Mouse (Mus musculus): ENCODE data around the gene Pik3r5. TPM values are rescaled to one million over a fixed set of nuclear protein-coding genes. Genes with fewer than 3 reads are reported as not detected.

Gene Pik3r5
- polyA plus RNA-seq, 1 experiment from 2014 or later: 5.7 TPM

DNA sequence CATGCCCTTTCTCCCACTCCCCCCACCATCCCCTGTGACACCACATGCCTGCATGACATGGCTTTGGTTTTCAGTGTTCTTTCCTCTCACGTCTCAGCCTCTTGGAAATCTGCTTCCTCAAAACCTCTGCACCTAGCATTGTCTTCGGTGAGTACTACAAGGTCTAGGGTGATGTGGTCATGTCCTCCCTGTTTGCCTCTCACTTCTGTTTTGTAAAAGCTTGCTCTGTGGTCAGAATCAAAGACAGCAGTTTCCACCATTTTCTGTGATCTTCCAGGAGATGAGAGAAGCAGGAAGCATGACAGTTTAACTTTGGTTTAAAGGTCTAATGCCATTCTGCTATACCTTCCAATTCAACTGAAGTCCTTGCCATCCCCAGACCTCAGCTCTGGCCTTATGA lies 15.3 kb downstream of the Pik3r5 start:
- no peak for DNase-seq (ENCODE audit: low read depth, low spot score)
- H3K27me3 ChIP-seq: no peaks in the 10 kb centered on the region
- no peak for TF ChIP-seq CTCF (IDR thresholded peaks at IDR 0.05)
- ChIA-PET POLR2A (no interaction called here), CTCF (interaction anchor here (1.5 kb wide), 1 partner anchor 10 kb away, joined by 3 read pairs; no protein-coding TSS in a partner anchor)
- in situ Hi-C loops (cut with MboI; ENCODE audit: low pct_unique_long_range_greater_than_20kb): no loop called here
- no peak for ATAC-seq

DNA sequence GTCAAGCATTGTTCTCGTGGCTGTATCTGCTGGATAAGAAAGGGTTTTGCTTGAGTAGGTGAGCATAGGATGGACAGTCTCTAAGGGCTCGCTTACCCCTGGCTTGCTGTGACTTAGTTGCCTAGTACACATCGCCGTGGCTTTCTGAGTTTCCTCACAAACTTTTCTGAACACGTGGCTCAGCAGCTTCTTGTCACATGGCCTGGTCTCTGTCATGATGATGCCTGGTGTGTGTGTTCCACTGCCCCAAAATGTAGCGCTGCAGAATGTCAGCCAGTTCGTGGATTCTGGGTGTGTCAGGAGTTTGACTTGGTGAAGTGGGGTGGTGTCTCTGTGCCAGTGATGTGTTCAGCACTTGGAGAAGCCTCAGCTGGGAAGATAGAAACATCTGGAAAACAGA lies 16.4 kb downstream of the Pik3r5 start:
- ChIA-PET POLR2A (no interaction called here), CTCF (interaction anchor here (1.5 kb wide), 1 partner anchor 9 kb away, joined by 3 read pairs; no protein-coding TSS in a partner anchor)
- DNase-seq (ENCODE audit: low read depth, low spot score) (no peak), ATAC-seq (no peak)
- no peaks in the 10 kb centered on the region for H3K27me3 ChIP-seq
- in situ Hi-C loops (cut with MboI; ENCODE audit: low pct_unique_long_range_greater_than_20kb): no loop called here
- TF ChIP-seq CTCF (IDR thresholded peaks at IDR 0.05): no peak

DNA sequence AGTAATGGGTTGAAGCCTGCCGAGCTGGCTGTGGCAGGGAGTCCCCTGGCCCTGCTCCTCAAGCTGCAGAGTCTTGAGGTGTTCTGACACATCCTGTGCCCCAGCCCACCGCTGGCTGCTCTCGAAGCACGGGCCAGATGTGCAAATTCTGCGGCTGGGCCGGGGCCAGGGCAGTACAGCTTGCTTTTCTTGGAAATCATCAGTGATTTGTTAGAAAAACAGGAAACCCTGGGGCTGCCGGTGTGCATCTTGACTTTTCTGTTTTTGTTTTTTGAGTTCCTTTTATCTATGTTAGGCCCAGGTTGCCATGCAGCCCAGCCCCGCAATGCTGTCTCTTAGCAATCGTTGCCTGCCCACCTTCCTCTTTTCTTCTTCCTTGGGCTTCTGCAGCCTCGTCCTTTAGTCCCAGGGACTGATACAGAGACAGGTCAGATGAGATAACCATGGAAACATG lies 19.4 kb downstream of the Pik3r5 start:
- CTCF ChIA-PET: interaction anchor here (1.3 kb wide), 1 partner anchor 33 kb away, joined by 3 read pairs; no protein-coding TSS in a partner anchor
- H3K27me3 ChIP-seq: no peaks in the 10 kb centered on the region
- TF ChIP-seq CTCF (IDR thresholded peaks at IDR 0.05): no peak
- DNase-seq (ENCODE audit: low read depth, low spot score) (no peak), ATAC-seq (no peak)
- in situ Hi-C loops (cut with MboI; ENCODE audit: low pct_unique_long_range_greater_than_20kb): no loop called here
- POLR2A ChIA-PET: no interaction called here

DNA sequence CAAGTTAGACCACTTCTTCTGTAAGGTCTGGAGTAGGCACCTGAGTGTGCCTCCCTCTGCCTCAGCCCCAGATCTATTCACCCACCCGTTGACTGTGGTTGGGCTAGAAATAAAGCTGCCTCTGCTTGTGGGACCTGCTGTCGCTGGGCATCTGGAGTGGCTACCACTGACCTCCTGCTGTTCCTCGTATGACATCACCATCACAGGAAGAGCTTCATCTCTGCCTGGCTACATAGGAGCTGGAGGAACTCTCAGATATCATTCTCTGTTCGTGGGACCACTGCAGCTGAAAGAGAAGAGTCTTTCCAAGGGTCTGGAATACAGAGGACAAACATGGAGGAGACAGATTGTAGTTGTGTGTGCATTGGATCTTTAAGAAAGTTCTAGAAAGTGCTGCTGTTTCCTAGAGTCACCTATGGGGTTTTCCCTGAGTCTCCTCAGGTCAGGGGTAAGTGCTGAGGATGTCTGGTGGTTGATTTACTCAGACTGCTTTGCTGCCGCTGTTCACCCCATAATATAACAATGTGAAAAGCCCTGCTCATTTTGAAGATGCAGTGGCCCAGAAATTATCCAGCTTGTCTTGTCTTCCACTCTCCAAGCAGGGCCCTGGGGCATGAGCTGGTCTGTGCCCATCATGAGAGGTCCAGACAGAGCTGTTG lies 20.0 kb downstream of the Pik3r5 start:
- CTCF ChIA-PET: interaction anchor here (1.3 kb wide), 1 partner anchor 33 kb away, joined by 3 read pairs; no protein-coding TSS in a partner anchor
- DNase-seq (ENCODE audit: low read depth, low spot score): no peak

DNA sequence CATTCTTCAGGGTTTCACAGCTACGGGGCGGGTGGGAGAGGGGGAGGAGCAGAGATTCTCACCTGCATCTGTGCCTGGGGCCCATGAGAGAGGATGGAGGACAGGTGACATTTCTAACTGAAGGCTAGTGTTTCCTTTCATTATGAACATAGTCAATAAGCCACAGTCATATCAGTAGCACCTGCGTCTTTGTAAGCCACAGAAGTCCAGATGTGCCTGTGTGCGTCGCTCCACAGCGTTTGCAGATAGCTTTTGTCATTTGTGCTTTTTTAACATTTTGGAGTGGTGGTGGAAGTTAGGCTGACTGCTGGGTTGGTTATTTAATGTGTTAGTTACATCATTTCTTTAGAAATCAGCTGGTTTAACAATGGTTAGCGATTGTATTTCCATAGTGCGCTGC lies 20.8 kb downstream of the Pik3r5 start:
- in situ Hi-C loops (cut with MboI; ENCODE audit: low pct_unique_long_range_greater_than_20kb): no loop called here
- H3K27me3 ChIP-seq: no peaks in the 10 kb centered on the region
- POLR2A ChIA-PET: no interaction called here
- no peak for TF ChIP-seq CTCF (IDR thresholded peaks at IDR 0.05)
- CTCF ChIA-PET: interaction anchor here (1.3 kb wide), 1 partner anchor 32 kb away, joined by 3 read pairs; no protein-coding TSS in a partner anchor
- DNase-seq (ENCODE audit: low read depth, low spot score) (no peak), ATAC-seq (no peak)

More for the DNA sequence above, 20.0 kb downstream of the Pik3r5 start:
- no peak for TF ChIP-seq CTCF (IDR thresholded peaks at IDR 0.05)
- in situ Hi-C loops (cut with MboI; ENCODE audit: low pct_unique_long_range_greater_than_20kb): no loop called here
- POLR2A ChIA-PET: no interaction called here
- H3K27me3 ChIP-seq: no peaks in the 10 kb centered on the region
- no peak for ATAC-seq

DNA sequence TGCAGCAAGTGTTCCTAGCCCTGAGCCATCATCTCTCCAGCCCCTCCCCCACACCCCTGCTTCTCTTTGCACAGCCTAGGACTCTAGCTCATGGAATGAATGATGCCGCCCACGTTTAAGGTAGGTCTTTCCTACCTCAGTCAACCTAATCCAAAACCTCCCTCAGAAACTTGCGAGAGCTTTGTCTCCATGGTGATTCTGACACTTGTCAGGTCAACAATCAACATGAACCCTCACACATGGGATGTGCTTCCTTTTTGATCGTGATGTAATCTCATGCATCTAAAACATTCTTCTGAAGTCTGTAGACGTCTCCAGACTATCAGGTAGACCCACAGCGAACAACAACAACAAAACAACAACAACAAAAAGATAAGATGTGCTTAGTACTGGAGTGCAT lies 21.4 kb downstream of the Pik3r5 start:
- in situ Hi-C loops (cut with MboI; ENCODE audit: low pct_unique_long_range_greater_than_20kb): no loop called here
- no peak for DNase-seq (ENCODE audit: low read depth, low spot score)
- TF ChIP-seq CTCF (IDR thresholded peaks at IDR 0.05): no peak
- no peak for ATAC-seq
- H3K27me3 ChIP-seq: no peaks in the 10 kb centered on the region
- POLR2A ChIA-PET: no interaction called here
- CTCF ChIA-PET: no interaction called here

DNA sequence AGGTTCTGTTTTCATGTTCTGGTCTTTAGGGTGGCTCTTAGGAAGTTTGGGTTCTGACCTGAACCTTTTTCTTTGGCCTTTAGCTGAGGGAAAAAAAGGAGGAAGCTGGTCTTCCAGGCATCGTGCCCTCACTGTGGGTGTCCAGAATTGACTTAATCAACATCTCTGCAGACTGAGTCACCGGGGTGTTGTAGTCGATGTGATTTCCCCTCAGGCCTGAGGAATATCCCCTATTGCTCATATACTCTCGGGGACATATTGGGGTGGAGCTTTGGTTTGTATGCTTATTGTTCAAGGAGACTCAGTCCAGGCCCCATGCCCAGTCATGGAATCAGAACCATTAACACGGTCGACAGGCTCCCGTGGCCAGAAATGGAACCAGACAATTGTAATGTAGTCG lies 26.2 kb downstream of the Pik3r5 start:
- TF ChIP-seq CTCF (IDR thresholded peaks at IDR 0.05): no peak
- POLR2A ChIA-PET: interaction anchor here (0.7 kb wide), 1 partner anchor 305 kb away, joined by 4 read pairs; no protein-coding TSS in a partner anchor
- peak; percentile 35 for ATAC-seq
- no peaks in the 10 kb centered on the region for H3K27me3 ChIP-seq
- in situ Hi-C loops (cut with MboI; ENCODE audit: low pct_unique_long_range_greater_than_20kb): no loop called here
- peak; percentile 73 for DNase-seq (ENCODE audit: low read depth, low spot score)
- CTCF ChIA-PET: interaction anchor here (1.5 kb wide), 1 partner anchor 10 kb away, joined by 3 read pairs; no protein-coding TSS in a partner anchor

DNA sequence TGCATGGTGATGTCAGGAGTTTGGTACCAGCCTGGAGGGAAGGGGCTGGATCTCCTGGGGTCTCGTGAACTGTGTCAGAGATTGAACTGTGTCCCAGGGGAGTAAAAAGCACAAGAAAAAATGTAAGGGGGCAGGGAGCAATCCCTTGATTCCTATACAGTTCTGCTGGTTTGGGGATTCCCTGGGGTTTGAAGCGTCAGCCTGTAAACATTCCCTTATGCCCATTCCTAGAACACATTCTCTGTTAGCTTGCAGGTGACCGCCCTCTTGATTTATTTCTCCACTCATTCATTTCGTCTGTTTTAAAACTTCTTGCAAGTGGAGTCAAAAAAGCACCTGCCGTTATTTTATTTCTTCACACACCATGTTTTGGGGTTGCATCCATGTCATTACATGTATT lies 27.1 kb downstream of the Pik3r5 start:
- CTCF ChIA-PET: no interaction called here
- H3K27me3 ChIP-seq: no peaks in the 10 kb centered on the region
- TF ChIP-seq CTCF (IDR thresholded peaks at IDR 0.05): no peak
- DNase-seq (ENCODE audit: low read depth, low spot score) (no peak), ATAC-seq (no peak)
- POLR2A ChIA-PET: interaction anchor here (0.7 kb wide), 1 partner anchor 304 kb away, joined by 4 read pairs; no protein-coding TSS in a partner anchor
- in situ Hi-C loops (cut with MboI; ENCODE audit: low pct_unique_long_range_greater_than_20kb): no loop called here

DNA sequence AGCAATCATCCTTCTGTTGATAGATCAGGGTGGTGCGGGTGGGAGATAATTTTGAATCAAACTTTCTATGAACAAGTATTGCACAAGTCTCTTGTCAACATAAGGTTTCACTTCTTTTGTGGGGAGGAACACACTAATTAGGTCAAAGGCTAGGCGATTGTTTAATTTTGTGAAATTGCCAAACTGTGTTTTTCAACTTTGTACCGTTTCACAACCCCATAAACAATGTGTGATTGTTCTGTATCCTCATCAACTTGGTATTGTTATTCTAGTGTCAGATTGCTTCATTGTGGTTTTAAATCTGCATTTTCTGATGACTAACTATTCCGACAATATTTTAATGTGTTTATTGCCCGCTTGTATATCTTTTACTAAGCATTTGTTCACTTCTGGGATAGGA lies 27.6 kb downstream of the Pik3r5 start:
- H3K27me3 ChIP-seq: no peaks in the 10 kb centered on the region
- ATAC-seq (no peak), DNase-seq (ENCODE audit: low read depth, low spot score) (peak; percentile 33)
- CTCF ChIA-PET: no interaction called here
- POLR2A ChIA-PET: no interaction called here
- no peak for TF ChIP-seq CTCF (IDR thresholded peaks at IDR 0.05)
- in situ Hi-C loops (cut with MboI; ENCODE audit: low pct_unique_long_range_greater_than_20kb): no loop called here

DNA sequence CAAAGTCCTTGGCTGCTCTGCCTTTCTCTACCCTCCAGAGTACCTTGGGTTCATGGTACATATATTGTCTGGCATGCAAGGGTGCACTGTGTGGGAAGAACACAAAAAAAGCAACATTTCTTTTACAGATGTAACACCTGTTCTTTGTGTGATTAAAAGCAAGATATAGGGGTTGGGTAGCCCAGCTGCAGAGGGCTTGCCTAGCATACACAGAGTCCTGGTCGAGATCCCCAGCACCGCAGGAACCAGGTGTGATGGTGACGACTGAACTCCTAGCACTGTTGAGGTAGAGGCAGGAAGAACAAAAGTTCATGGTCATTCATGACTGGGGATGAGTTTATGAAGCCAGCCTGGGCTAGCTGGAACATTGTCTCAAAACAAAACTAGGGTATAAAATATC lies 30.8 kb downstream of the Pik3r5 start:
- no peak for TF ChIP-seq CTCF (IDR thresholded peaks at IDR 0.05)
- POLR2A ChIA-PET: no interaction called here
- CTCF ChIA-PET: no interaction called here
- H3K27me3 ChIP-seq: no peaks in the 10 kb centered on the region
- DNase-seq (ENCODE audit: low read depth, low spot score) (no peak), ATAC-seq (no peak)
- in situ Hi-C loops (cut with MboI; ENCODE audit: low pct_unique_long_range_greater_than_20kb): no loop called here

DNA sequence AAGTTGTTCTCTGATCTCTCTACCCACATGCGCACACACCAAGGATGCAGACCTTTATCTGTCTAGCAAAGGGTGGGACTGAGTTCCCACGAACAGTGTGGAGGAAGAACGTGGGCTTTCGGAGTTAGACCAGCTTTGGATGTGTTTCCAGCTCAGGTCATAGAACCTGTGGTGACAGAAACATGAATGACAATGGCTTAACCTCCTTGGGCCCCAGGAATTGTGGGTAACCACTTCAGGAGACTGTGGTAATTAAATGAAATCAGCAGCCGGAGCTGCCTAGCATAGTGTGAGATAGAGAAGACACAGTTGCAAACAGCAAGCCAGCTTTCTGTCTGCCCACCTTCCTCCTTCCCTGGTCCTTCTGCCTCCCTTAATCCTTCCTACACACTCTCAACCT lies 32.3 kb downstream of the Pik3r5 start:
- in situ Hi-C loops (cut with MboI; ENCODE audit: low pct_unique_long_range_greater_than_20kb): no loop called here
- no peaks in the 10 kb centered on the region for H3K27me3 ChIP-seq
- DNase-seq (ENCODE audit: low read depth, low spot score) (no peak), ATAC-seq (no peak)
- POLR2A ChIA-PET: no interaction called here
- CTCF ChIA-PET: no interaction called here
- TF ChIP-seq CTCF (IDR thresholded peaks at IDR 0.05): no peak

DNA sequence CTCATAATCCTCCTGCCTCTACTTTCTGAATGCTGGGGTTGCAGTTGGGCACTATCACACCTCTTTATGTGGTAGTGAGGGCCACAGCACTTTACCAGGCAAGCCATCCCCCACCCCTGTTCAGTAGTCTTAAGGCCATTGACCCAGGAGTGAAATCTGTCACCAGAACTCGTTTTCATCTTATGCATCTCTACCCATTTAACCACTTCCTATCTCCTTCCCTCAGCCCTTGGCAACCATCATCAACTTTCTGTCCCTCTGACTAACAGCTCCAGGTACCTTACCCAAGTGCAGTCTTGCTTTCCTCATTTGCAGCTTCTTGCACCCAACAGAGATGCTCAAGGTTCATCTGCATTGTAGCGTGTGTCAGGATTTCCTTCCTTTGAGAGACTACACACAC lies 33.2 kb downstream of the Pik3r5 start:
- CTCF ChIA-PET: no interaction called here
- in situ Hi-C loops (cut with MboI; ENCODE audit: low pct_unique_long_range_greater_than_20kb): no loop called here
- ATAC-seq: no peak

More for the DNA sequence above, 33.2 kb downstream of the Pik3r5 start:
- DNase-seq (ENCODE audit: low read depth, low spot score): no peak
- H3K27me3 ChIP-seq: no peaks in the 10 kb centered on the region
- TF ChIP-seq CTCF (IDR thresholded peaks at IDR 0.05): no peak
- POLR2A ChIA-PET: no interaction called here

Measured in Patski (cell line).